Mouse (Mus musculus): ENCODE data around the gene Eif2b3. TPM values are rescaled to one million over a fixed set of nuclear protein-coding genes. Genes with fewer than 3 reads are reported as not detected.

The Eif2b3 gene
- polyA plus RNA-seq (2012; rRNA removed): 31.6 and 32.5 TPM in 2 replicates

DNA sequence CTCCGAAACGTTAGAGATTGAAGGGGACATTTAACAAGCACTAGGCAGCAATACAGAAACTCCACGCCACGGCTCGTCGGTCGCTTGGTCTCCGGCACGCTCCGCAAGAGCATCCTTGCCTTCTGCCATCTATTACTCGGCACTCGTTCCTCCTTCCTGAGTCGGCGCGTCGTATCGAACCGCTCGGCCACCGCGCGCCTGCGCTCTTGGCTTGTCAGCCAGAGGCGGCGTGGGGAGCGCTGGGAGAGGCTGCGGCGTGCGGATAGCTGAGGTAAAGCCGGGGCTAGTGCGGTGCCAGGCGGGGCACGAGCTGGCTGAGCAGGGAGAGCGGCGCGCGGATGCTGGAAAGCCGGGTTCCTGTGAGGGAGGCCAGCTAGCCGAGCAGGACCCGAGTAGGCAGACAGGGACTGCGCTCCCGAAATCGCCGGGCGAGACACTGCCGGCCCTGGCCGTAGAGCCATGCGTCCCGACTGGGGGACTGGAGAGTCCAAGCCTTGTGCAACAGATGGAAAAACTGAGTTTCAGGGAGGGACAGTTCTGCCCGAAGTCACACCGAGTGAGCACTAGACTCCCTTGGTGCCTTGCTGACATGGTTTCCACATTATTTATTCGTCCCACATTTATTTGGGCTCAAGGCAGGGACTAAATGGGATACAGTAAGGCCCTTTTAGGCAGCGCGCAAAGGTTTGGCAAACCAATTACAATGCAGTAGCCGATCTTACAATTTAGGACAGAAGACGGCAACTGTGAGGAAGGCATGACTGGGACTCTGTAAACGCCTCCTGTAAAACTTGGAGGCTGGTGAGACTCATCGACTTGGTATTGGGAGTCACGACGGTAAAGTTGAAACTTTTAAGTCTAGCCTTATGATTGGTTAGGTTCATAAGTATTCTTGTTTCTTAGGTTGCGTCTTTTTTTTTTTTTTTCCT is at the start of gene Eif2b3:
TSS of gene Eif2b3 (plus strand) at position 197 of the 929 bp plus-strand sequence.

DNA sequence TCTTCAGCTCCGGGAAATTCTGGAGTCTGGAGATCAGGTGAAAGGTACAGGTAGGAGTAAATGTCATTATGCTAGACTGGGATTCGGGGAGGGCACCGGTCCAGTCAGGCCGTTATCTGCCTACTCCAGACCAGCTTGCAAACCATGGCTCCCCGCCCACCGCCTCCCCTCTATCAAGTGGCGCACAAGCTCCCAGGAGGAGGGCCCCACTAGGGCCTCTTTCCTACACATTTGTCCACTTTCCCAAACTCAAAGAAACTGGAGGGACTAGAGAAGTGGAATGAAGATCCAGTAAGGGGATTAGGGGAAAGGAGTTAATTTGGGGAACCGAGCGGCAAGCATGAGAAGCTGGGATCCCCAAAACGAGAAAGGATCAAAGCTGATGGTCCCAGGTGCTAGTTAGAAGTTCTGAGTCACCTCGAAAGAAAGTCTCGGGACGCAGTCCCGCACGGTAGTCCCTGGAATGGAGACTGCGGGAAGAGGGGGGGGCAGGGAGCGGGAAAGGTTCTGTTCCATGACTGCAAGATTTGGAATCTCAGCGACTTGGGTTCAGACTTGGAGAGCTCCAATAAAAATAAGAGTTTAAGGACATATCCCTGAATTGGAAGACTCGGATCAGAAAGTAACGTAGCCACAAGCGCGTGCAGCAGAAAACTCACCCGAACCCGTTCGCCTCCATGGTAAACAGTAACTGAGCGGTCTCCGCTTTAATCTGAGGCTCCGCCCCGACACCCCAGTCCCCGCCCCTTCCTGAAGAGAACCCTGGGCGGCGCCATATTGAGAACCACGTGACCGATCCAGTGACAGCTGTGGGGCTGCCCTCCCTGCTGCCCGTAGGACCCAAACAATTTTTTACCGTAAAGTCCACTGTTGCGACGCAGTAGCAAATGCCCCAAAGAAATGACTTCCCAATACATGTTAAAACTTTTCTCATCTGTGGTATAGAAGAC is 25.3 kb upstream of the Eif2b3 start, which contains the start of gene Urod:
TSS of gene Urod (minus strand) at position 742 of the 950 bp plus-strand sequence.

DNA sequence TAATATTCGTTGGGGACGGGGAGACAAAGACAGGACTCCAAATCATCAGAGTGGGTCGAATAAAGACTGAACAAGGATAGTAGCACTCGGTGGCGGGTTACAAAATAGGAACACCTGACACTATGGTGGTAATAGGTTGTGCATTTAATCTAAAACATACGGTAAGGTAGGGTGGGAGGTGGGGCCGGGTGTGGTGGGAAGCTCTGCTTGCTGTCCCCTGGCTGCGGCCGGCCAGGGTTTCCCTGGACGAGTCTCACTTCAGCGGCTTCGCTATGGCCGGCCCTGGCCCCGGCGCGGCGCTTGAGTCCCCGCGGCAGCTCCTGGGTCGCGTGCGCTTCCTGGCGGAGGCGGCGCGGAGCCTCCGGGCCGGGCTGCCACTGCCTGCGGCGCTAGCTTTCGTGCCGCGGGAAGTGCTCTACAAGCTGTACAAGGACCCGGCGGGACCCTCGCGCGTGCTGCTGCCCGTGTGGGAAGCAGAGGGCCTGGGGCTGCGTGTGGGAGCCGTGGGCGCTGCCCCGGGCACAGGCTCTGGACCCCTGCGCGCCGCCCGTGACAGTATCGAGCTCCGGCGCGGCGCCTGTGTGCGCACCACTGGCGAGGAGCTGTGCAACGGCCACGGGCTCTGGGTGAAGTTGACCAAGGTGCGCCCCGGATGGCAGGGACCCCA is 23.9 kb upstream of the Eif2b3 start, which contains the start of gene Hectd3:
TSS of gene Hectd3 (plus strand) at position 187 of the 667 bp plus-strand sequence.

DNA sequence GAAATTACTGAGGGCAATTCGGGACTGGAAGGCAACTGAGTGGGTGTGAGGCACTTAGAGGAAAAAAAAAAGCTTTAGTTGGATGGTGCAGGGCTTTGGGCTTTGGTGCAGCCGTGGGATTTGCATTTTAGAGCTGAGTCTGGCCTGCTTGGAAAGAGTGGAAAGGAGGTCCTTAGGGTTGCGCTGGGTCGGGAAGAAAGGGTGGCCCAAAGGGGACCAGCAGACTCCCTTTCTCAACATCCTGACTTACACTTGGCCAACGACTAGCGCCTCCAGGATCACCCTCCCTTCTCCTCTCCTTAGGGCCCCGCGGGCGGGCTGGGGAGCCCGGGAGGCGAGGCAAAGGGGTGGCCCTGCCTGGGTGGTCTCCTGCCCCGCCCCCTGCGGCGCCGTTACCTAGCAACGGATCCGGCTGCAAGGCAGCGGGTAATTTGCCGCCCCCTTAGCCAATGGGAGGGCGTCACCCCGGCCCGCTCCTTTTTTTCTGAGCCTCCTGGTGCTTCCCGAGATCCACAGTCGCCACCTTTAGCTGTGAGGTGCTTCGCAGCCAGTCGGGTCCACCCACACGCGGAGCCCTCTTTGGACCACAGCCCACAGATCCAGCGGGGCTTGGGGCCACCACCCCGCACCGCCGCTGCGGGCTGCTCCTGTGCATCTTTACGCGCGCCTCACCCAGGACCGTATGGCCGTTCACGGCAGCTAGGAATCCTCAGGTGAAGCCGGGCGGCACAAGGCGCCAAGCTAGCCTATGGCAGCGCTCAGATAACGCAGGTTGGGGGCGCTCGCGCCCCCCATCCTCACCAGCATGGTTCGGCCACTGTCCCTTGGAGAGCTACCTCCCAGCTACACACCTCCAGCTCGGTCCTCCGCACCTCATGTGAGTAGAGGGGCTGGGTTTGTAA is 76.6 kb downstream of the Eif2b3 start, which contains the start of gene Ptch2:
TSS of gene Ptch2 (plus strand) at position 525 of the 902 bp plus-strand sequence.

DNA sequence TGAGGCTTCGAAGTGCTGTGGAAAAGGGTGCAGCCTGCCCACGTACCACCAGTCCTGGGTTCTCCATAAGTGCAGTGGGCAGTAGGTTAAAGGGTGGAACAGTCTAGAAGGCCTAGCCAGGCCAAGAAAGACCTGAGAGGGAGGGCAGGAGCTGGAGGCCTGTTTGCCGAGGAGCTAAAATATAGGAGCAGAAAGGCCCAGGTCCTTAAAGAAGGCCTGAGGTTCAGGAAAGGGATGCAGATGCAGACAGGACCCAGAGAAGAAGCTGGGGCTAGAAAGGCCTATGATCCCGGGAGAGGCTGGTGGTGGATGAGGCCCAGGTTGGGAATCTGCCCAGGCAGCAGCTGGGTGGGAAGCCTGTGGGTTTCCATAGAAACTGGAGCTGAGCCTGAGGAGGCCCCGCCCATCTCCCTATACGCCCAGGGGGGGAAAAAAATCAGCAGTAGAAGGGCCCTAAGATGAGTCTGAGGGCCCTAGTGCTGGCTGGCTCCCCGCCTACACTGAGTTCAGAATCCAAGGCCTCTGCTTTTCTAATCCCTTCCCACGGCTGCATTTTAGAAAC is 106.2 kb downstream of the Eif2b3 start, which contains the start of gene Btbd19:
TSS of gene Btbd19 (minus strand) at position 378 of the 562 bp plus-strand sequence.

DNA sequence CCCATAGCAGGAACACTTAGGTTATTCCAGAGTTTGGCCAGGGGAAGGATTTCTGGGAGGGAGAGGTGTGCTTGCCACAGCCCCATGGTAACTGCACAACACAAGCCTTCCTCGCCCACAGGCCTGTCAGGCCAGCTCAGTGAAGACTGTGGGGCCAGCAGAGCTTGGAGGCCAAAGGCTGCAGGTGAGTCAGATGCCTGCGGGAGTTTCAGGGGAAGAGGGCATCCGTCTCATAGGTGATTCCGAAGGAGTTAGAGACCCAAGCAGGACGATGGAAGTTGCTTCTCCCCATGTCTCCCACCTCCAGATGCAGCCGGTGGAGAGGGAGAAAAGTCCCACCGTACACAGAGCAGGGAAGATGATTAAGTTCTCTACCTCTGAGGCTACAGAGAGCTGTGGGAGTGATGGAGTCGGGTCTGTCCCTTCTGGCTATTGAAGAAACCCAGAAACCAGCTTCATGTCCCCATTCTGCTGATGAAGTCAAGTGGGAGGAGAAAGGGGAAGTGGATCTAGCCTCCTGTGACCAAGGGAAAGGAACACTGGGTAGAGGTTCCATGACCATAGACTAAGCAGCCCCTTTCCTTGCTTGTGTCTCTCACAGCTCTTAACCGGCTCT is 107.6 kb downstream of the Eif2b3 start, which contains the start of gene Tctex1d4:
TSS of gene Tctex1d4 (plus strand) at position 120 of the 616 bp plus-strand sequence.

DNA sequence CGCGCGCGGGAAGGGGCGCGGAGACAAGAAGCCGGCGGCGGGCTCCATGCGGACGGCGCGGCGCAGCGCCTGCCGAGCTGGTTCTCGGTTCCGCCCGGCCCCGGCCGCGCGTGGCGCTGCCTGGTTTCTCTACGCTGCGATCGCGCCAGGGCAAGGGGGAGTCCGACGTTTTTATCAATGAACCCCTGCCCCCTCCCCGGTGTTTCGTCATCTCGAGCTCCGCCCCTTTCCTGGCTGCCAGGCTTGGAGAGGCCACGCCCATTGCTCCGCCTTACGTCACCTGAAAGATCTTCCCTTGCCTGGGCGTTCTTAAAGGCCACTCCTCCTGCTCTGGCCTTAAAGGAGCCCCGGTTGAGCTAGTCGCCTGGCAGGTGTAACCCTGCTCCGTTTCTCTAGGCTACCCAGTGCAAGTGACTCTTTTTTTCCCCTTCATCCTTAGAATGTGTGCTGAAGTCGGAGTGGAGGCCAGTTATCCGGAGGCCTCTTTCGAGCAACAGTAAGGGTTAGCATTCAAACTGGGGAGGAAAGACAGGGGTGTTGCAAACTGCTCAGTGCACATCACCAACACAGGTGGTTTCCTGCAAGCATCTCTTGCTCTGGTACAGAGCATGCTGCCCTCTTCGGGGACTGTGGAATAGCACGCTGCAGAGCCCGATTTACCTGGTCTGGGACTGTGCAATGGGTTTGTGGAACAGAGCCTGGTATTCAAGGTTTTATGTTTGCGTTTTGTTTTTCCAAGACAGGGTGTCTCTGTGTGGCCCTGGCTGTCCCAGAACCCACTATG is 114.8 kb downstream of the Eif2b3 start, which contains the start of gene Plk3:
TSS of gene Plk3 (minus strand) at position 147 of the 784 bp plus-strand sequence.

Other genes with a start within 250 kb of the Eif2b3 start
- 36.1 and 39.4 TPM in 2 replicates for gene Toe1, start 211.8 kb upstream of the Eif2b3 start, polyA plus RNA-seq (2012; rRNA removed)
- gene Mutyh, start 211.7 kb upstream of the Eif2b3 start, polyA plus RNA-seq (2012; rRNA removed): 20.2 and 20.6 TPM in 2 replicates
- gene Hpdl, start 197.7 kb upstream of the Eif2b3 start, polyA plus RNA-seq (2012; rRNA removed): 0.49 and 0.50 TPM in 2 replicates
- 22.0 and 27.1 TPM in 2 replicates for gene Zswim5, start 142.0 kb upstream of the Eif2b3 start, polyA plus RNA-seq (2012; rRNA removed)
- gene Urod, start 25.0 kb upstream of the Eif2b3 start, polyA plus RNA-seq (2012; rRNA removed): 59.3 and 62.9 TPM in 2 replicates
- 51.7 and 57.8 TPM in 2 replicates for gene Hectd3, start 24.1 kb upstream of the Eif2b3 start, polyA plus RNA-seq (2012; rRNA removed)
- 9.2 and 13.2 TPM in 2 replicates for gene Ptch2, start 76.7 kb downstream of the Eif2b3 start, polyA plus RNA-seq (2012; rRNA removed)
- gene Btbd19, start 106.3 kb downstream of the Eif2b3 start, polyA plus RNA-seq (2012; rRNA removed): 7.2 and 9.3 TPM in 2 replicates
- 0.45 and 0.58 TPM in 2 replicates for gene Tctex1d4, start 107.4 kb downstream of the Eif2b3 start, polyA plus RNA-seq (2012; rRNA removed)
- 16.9 and 18.0 TPM in 2 replicates for gene Plk3, start 114.6 kb downstream of the Eif2b3 start, polyA plus RNA-seq (2012; rRNA removed)
- 1,168 and 1,206 TPM in 2 replicates for gene Rps8, start 136.8 kb downstream of the Eif2b3 start, polyA plus RNA-seq (2012; rRNA removed)
- 21.5 and 30.5 TPM in 2 replicates for gene Kif2c, start 163.2 kb downstream of the Eif2b3 start, polyA plus RNA-seq (2012; rRNA removed)
- gene Tmem53, start 232.5 kb downstream of the Eif2b3 start, polyA plus RNA-seq (2012; rRNA removed): 5.0 and 6.8 TPM in 2 replicates
- 1.2 and 1.3 TPM in 2 replicates for gene Armh1, start 232.7 kb downstream of the Eif2b3 start, polyA plus RNA-seq (2012; rRNA removed)

Data from central nervous system, embryonic 14 days (tissue).